Mouse (Mus musculus) hindbrain, embryonic 14.5 days (tissue): ENCODE measurements around the gene Grid2. TPM values are rescaled to one million over a fixed set of nuclear protein-coding genes. Genes with fewer than 3 reads are reported as not detected.

Experiments
- ATAC-seq: fragments of 200-750 bp; cut with Nextera tagmentation; 2 replicates; pipeline ENCODE4 v1.8.0; 2017; ENCODE audit warnings: moderate number of reproducible peaks, mild to moderate bottlenecking, moderate TSS enrichment, moderate library complexity; ENCODE audit not compliant: low FRiP score
- DNase-seq: peaks from one replicate; pipeline ENCODE4 v3.0.0-alpha.2; 2015; ENCODE audit warnings: low spot score
- H3K27ac ChIP-seq: fragments of 300-500 bp; sonication (generic); 2 replicates; pipeline ENCODE4 v1.5.1; 2014; ENCODE audit warnings: mild to moderate bottlenecking, moderate library complexity
- H3K27me3 ChIP-seq: fragments of 300-500 bp; sonication (generic); 2 replicates; pipeline ENCODE4 v1.6.1; 2014; ENCODE audit warnings: mild to moderate bottlenecking, low read length, mixed read lengths; ENCODE audit not compliant: control insufficient read depth, insufficient read depth
- H3K36me3 ChIP-seq: fragments of 300-500 bp; sonication (generic); replicated peaks from 2 replicates; pipeline ENCODE4 v1.6.1; 2014; ENCODE audit not compliant: control insufficient read depth, insufficient read depth
- H3K4me1 ChIP-seq: fragments of 300-500 bp; sonication (generic); replicated peaks from 2 replicates; pipeline ENCODE4 v1.6.1; 2014; ENCODE audit warnings: antibody characterized with exemption, low read length, mixed read lengths; ENCODE audit not compliant: control insufficient read depth, insufficient read depth
- H3K4me2 ChIP-seq: fragments of 300-500 bp; sonication (generic); replicated peaks from 2 replicates; pipeline ENCODE4 v1.6.1; 2014; ENCODE audit warnings: mild to moderate bottlenecking, moderate library complexity
- H3K4me3 ChIP-seq: fragments of 300-500 bp; sonication (generic); replicated peaks from 2 replicates; pipeline ENCODE4 v1.5.1; 2014; ENCODE audit warnings: mild to moderate bottlenecking, low read length
- H3K9ac ChIP-seq: fragments of 300-500 bp; sonication (generic); 2 replicates; pipeline ENCODE4 v1.6.1; 2014
- H3K9me3 ChIP-seq: fragments of 300-500 bp; sonication (generic); 2 replicates; pipeline ENCODE4 v1.6.1; 2016; ENCODE audit warnings: low read length; ENCODE audit not compliant: control insufficient read depth
- WGBS: fragments of 180-500 bp; shearing (Covaris S2); extraction: QIAGEN DNeasy Blood & Tissue Kit; methylation state at CpG from one replicate; pipeline ENCODE4 v1.1.7; 2014; 5-methylcytosine and 5-hydroxymethylcytosine counted together
- polyA plus RNA-seq: library from polyadenylated mRNA; unstranded; fragments of >200 nt; fragmentation: Nextera tagmentation; extraction: Ambion mirVana; gene quantifications from 2 replicates; pipeline ENCODE4 v1.2.1, GENCODE M21; 2014

Grid2 gene
- polyA plus RNA-seq, 1 experiment from 2014 or later: 18.1 TPM

GRCm38 (mm10) chr6:64073406-64073805 lies 817.7 kb downstream of the Grid2 start:
- Histone ChIP-seq H3K4me1 (no peaks in the 10 kb centered on the region), H3K4me3 (no peak overlapping the region), H3K27ac (no peak overlapping the region), H3K36me3 (no peaks in the 10 kb centered on the region), H3K27me3 (no peaks in the 10 kb centered on the region), H3K4me2 (no peak overlapping the region), H3K9ac (no peak overlapping the region), H3K9me3 (no peaks in the 10 kb centered on the region)
- ATAC-seq (no peak), DNase-seq (no peak)
- 76% methylated on average over 2 of the region's 2 CpGs for WGBS

DNA sequence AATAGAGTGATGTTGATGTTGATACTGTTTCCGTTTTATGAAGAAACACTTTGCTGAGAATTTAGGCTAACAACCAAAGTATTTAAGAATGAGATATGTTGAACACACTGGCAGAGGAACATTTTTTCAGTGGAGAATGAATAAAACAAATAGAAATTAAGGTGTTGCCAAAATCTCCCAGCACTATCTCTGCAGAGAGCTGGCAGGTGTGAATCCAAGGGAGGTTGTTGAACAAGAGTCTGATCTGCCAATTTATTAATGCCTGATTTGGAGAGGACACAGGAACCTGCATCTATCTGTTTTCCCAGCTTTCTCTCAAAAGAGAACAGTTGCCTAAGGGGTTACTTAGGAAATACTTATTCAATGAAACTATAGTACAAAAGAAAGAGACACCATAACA lies 822.2 kb downstream of the Grid2 start:
- Histone ChIP-seq H3K4me3 (no peak overlapping the region), H3K36me3 (no peaks in the 10 kb centered on the region), H3K4me1 (no peaks in the 10 kb centered on the region), H3K9me3 (no peaks in the 10 kb centered on the region), H3K4me2 (no peak overlapping the region), H3K27me3 (no peaks in the 10 kb centered on the region), H3K9ac (no peak overlapping the region), H3K27ac (no peak overlapping the region)
- DNase-seq (no peak), ATAC-seq (no peak)
- WGBS: 88% methylated on average over 1 of the region's 1 CpGs

DNA sequence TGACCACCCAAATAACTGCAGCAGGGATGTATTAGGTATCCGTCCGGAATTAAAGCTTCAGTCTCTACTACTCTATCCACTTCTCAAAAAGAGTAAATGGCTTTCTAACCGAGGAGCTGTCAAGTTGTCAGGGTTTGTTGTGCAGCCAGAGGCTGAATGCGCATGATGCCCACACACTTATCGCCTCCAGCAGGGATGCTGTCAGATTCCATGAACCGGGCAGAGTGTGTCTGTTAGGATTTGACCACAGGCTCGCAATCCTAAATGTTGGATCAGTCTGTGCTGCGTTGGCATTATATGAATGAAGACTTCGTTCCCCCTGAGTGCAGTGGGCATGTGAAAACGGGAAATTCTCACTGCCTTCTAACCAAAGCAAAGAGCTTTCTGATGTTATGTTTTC lies 843.0 kb downstream of the Grid2 start:
- Histone ChIP-seq H3K4me1 (no peaks in the 10 kb centered on the region), H3K27ac (no peak overlapping the region), H3K9me3 (no peaks in the 10 kb centered on the region), H3K9ac (no peak overlapping the region), H3K4me3 (no peak overlapping the region), H3K4me2 (no peak overlapping the region), H3K36me3 (no peaks in the 10 kb centered on the region), H3K27me3 (no peaks in the 10 kb centered on the region)
- ATAC-seq: no peak
- DNase-seq: no peak
- 55% methylated on average over 10 of the region's 10 CpGs for WGBS

GRCm38 (mm10) chr6:64114594-64114993 lies 858.9 kb downstream of the Grid2 start:
- ATAC-seq: no peak
- Histone ChIP-seq H3K36me3 (no peaks in the 10 kb centered on the region), H3K9ac (no peak overlapping the region), H3K4me2 (no peak overlapping the region), H3K9me3 (no peaks in the 10 kb centered on the region), H3K4me1 (no peaks in the 10 kb centered on the region), H3K4me3 (no peak overlapping the region), H3K27me3 (no peaks in the 10 kb centered on the region), H3K27ac (no peak overlapping the region)
- 86% methylated on average over 2 of the region's 2 CpGs for WGBS
- no peak for DNase-seq

DNA sequence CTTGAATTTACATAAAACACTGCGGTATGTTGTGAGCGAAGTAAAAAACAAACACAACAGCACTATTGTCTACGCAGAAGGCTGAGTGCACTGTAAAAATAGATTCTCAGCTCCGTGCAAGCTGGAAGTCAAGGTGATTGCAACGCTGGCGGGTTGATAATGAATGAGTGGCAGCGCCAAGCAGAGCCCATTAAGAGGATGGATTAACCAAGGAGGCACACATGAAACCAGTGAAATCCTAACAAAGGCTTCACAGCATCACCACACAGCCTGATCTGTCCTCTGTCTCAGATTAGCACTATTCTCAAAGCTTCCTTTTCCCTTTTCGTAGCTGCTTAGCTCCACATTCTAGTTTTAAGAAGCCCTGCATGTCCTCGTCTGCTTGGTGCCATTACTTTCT lies 880.6 kb downstream of the Grid2 start:
- Histone ChIP-seq H3K36me3 (no peaks in the 10 kb centered on the region), H3K9me3 (no peaks in the 10 kb centered on the region), H3K27ac (peak overlapping the region; percentile 43), H3K27me3 (no peaks in the 10 kb centered on the region), H3K4me2 (no peak overlapping the region), H3K4me3 (no peak overlapping the region), H3K4me1 (no peaks in the 10 kb centered on the region), H3K9ac (no peak overlapping the region)
- DNase-seq (no peak), ATAC-seq (no peak; the same call in 1 of the 2 replicates)
- WGBS: 74% methylated on average over 9 of the region's 9 CpGs

GRCm38 (mm10) chr6:64148613-64149012 lies 892.9 kb downstream of the Grid2 start:
- H3K36me3 ChIP-seq: no peaks in the 10 kb centered on the region
- whole genome bisulfite sequencing: 83% methylated on average over 7 of the region's 7 CpGs
- H3K4me1 ChIP-seq: no peaks in the 10 kb centered on the region
- no peak for ATAC-seq
- no peak overlapping the region for H3K4me3 ChIP-seq
- H3K4me2 ChIP-seq: no peak overlapping the region
- DNase-seq: no peak
- H3K9ac ChIP-seq: no peak overlapping the region
- no peaks in the 10 kb centered on the region for H3K27me3 ChIP-seq
- no peaks in the 10 kb centered on the region for H3K9me3 ChIP-seq
- no peak overlapping the region for H3K27ac ChIP-seq

DNA sequence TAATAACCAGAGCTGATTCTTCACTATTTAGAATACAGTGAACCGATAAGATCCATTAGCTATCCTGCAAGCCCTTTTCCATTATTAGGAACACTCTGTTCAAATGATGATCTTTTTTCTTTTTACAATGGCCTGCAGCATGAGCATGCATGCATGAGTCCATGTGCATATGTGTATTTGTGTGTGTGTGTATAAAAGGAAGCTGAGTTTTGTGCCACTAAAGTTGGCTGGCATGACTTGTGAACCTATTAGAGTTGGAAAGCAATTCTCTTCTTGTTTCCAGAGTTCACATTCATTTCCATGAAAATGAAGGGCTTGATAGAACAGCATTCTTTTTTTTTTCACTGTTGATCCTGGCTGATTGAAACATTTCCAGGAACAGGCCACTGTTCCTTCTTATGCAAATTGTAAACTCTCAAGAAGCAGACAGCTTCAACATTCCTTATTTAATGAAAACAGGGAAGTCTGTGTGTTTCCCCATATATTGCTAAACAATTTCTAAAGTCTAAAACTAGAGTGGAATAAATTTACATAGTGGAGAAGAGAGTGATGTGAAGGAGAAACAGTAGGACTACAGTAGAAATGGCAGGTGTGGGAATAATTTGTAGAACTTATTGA lies 919.4 kb downstream of the Grid2 start:
- no peak overlapping the region for H3K9ac ChIP-seq
- ATAC-seq: no peak
- WGBS: 62% methylated on average over 1 of the region's 1 CpGs
- DNase-seq: peak; percentile 30
- H3K27ac ChIP-seq: no peak overlapping the region
- no peaks in the 10 kb centered on the region for H3K27me3 ChIP-seq
- no peak overlapping the region for H3K4me2 ChIP-seq
- H3K9me3 ChIP-seq: no peaks in the 10 kb centered on the region
- H3K36me3 ChIP-seq: no peaks in the 10 kb centered on the region
- no peak overlapping the region for H3K4me3 ChIP-seq
- no peaks in the 10 kb centered on the region for H3K4me1 ChIP-seq

DNA sequence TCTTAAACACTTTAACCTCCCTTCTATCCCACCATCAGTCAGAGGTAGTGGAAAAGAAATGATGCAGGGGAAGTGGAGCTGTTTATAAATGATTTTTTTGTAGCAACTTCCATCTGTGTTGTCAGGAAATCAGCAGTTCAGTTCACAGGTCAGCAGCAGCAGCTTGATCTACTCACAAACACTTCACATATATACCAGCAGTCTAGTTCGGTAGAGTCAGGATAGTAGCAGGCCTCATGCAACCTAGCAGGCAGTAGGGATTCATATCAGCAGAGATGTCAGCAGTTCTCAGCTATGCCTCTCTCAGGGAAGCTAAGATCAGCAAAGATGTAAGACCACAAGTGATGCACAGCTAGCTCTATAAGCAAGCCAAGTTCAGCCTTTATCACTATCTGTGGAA lies 938.0 kb downstream of the Grid2 start:
- Histone ChIP-seq H3K27ac (no peak overlapping the region), H3K4me1 (no peaks in the 10 kb centered on the region), H3K9me3 (no peaks in the 10 kb centered on the region), H3K27me3 (no peaks in the 10 kb centered on the region), H3K36me3 (no peaks in the 10 kb centered on the region), H3K4me3 (no peak overlapping the region), H3K9ac (no peak overlapping the region), H3K4me2 (no peak overlapping the region)
- WGBS: 97% methylated on average over 1 of the region's 1 CpGs
- ATAC-seq (no peak), DNase-seq (no peak)

GRCm38 (mm10) chr6:64202396-64203122 lies 946.9 kb downstream of the Grid2 start:
- Histone ChIP-seq H3K4me2 (no peak overlapping the region), H3K27ac (peak overlapping the region; percentile 51), H3K9ac (no peak overlapping the region), H3K9me3 (no peaks in the 10 kb centered on the region), H3K4me3 (no peak overlapping the region), H3K27me3 (no peaks in the 10 kb centered on the region), H3K4me1 (0 out of 2 replicates have a peak, but pooled peaks cover 13% of the 10 kb centered on the region), H3K36me3 (no peaks in the 10 kb centered on the region)
- peak; percentile 32 for DNase-seq
- WGBS: 17% methylated on average over 8 of the region's 8 CpGs
- peak; percentile 37; the same call in 1 of the 2 replicates for ATAC-seq
